Mouse (Mus musculus) cortical plate, adult 2 months (tissue): Measurements from ENCODE around the gene Rtn2. TPM values are rescaled to one million over a fixed set of nuclear protein-coding genes. Genes with fewer than 3 reads are reported as not detected.

ENCODE experiments used
- H3K27ac ChIP-seq: fragments of 200-500 bp; 2 replicates; pipeline ENCODE4 v1.5.1; 2012; ENCODE audit warnings: low read length, control low read depth, inconsistent platforms; ENCODE audit not compliant: insufficient read depth
- H3K4me1 ChIP-seq: fragments of 200-500 bp; 2 replicates; pipeline ENCODE4 v1.6.1; 2011; ENCODE audit warnings: low read length; ENCODE audit not compliant: control insufficient read depth, insufficient read depth
- H3K4me3 ChIP-seq: fragments of 200-500 bp; 2 replicates; pipeline ENCODE4 v1.5.1; 2011; ENCODE audit warnings: mild to moderate bottlenecking, low read length, control low read depth; ENCODE audit not compliant: insufficient read depth
- CTCF ChIP-seq: fragments of 200-500 bp; IDR thresholded peaks from 2 replicates; pipeline ENCODE4 v1.5.1; 2011; ENCODE audit warnings: mild to moderate bottlenecking, control low read depth, low read length; ENCODE audit not compliant: insufficient read depth; ENCODE audit errors: extremely low read depth
- POLR2A ChIP-seq: fragments of 200-500 bp; IDR thresholded peaks from 2 replicates; pipeline ENCODE4 v1.6.1; 2011; ENCODE audit warnings: mild to moderate bottlenecking, low read length, control low read depth; ENCODE audit not compliant: insufficient read depth; ENCODE audit errors: extremely low read depth
- polyA plus RNA-seq: library from polyadenylated mRNA; depleted of rRNA; stranded (reverse); fragments of >200 nt; gene quantifications from 2 replicates; pipeline ENCODE4 v1.2.3, GENCODE M21; 2012

The Rtn2 gene
- polyA plus RNA-seq, 1 experiment, result 140 TPM

DNA sequence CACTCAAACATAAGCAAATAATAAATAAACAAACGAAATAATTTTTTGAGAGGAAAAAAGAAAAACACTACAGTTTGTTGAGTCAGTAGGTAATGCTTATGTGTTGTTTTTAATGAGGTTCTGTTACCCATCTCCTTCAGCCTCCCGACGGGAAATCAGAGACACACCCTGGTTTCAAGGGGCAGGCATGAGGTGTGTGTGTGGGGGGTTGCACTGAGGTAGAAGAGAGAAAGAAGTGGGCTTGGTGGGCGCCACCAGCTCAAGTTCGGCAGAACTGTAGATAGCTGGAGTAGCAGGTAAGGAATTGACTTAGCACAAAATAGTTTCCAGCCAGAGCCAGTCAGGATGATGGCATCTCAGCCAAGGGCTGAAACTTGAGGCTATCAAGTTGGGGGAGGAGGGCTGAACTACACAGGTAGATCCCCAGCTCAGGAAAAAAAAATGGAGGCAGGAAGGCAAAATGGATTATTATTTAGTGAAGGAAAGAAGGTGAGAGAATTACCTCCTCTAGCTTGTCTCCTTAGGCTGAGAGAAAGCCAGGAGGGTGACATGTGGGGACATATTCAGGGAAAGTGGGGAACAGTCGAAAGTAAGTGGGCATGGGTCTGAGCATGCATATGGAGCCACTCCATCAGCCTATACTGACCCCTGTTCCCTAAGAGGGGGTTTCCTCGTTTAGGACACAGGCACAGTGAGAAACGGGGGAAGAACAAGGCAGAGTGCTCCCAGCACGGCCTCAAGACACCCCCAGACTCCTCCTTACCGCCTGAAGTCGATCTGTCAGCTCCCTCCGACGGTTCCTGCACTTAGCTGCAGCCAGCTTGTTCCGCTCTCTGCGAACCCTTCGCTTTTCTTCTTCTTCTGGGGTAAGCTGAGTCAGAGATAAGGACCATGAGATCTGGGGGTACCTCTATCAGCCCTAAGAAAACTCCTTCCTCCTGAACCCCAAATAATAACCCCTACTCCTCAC lies 23.7 kb downstream of the Rtn2 start:
- TF ChIP-seq CTCF, result no peak
- no peak for TF ChIP-seq POLR2A
- no peaks in the 10 kb centered on the region; the same call in 1 of the 2 replicates for H3K4me1 ChIP-seq

DNA sequence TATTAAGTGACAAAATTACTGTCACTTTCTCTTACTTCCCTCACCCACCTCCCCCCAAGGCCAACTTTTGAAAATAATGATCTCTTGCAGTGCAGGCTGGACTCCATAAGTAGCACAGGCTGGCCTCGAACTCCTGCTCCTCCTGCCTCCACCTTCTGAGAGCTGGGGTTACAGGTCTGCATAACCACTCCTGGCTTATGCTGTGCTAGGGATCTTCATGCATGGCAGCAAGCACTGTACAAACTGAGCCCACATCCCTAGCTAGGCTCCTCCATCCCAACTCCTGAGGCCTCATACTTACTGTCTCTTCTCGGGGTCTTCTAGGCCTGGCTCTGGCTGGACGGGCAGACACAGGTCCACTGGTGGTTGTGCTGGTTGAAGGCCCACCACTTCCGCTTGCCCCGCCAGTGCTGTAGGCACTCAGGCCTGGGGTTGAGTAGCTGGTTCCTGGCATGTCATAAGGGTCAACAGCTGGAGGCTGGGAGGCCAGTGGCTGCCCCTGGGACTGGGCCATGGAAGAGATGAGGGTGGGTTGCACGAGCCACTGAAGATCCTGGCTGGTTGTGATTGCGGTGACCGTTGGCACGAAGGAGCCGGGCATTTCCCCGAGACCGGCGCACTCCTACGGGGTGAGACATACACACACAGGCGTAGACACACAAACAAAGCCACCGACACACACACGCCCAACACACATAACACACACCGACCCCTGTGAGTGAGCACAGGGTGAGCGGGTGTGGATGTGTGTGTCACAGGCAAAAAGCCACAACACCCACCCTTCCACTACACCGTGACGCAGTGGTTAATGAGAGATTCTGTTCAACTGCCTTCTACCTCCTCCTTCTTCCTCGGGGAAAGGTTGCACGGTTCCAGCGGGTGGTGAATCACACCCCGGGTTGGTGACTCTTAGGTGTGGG lies 24.7 kb downstream of the Rtn2 start:
- H3K4me3 ChIP-seq, result peak overlapping the region; percentile 47
- TF ChIP-seq POLR2A (no peak), CTCF (no peak)
- no peaks in the 10 kb centered on the region for H3K4me1 ChIP-seq
- no peak overlapping the region for H3K27ac ChIP-seq

More for the DNA sequence above, 23.7 kb downstream of the Rtn2 start:
- Histone ChIP-seq H3K27ac (no peak overlapping the region), H3K4me3 (no peak overlapping the region)

- Histone ChIP-seq H3K4me1 (no peaks in the 10 kb centered on the region), H3K27ac (peak overlapping the region; percentile 62), H3K4me3 (peak overlapping the region; percentile 47)
- TF ChIP-seq CTCF (no peak), POLR2A (no peak)
Observed at GRCm38 (mm10) chr7:19307739-19308453, 25.5 kb downstream of the Rtn2 start.

DNA sequence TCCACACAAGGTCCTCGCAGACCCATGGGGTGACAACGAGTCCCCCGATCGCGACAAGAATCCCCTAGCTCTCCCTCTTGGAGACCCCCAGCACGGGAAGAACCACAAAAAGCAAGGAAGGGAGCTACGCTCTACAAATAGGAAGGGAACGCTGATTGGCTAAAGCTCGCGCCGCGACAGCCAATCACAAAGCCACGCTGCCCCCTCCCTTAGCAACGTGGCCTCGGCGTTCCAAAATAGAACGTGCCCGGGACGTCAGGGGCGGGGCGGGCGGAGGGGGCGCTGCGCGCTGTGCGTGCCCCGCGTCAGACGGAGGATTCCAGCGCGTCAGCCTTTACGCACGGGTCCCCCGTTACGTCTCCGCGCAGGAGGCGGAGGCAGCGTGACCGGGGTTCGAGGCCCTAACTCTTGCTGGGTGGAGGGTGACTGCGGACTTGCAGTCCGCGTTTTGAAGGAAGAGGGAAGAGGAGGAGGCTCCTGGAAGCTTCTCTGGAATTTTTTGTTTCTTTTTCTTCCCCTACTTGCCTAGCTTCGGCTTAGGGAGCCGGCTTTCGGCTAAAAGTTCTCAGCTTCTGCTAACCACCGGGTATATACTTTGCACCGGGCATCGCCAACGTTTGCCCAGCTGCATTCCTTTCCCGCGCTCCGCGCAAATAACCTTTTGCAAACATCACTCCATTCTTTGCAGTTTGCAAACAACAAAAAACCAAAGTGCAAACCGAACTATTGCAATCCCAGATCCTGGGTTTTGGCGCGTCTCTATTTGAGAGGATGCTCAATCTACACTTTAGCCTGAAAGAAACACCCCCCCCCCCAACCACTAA lies 26.2 kb downstream of the Rtn2 start:
- Histone ChIP-seq H3K27ac (peak overlapping the region; percentile 62), H3K4me1 (no peaks in the 10 kb centered on the region), H3K4me3 (peak overlapping the region; percentile 47)
- TF ChIP-seq CTCF, result no peak
- peak; percentile 50; the same call in 1 of the 2 replicates for TF ChIP-seq POLR2A

DNA sequence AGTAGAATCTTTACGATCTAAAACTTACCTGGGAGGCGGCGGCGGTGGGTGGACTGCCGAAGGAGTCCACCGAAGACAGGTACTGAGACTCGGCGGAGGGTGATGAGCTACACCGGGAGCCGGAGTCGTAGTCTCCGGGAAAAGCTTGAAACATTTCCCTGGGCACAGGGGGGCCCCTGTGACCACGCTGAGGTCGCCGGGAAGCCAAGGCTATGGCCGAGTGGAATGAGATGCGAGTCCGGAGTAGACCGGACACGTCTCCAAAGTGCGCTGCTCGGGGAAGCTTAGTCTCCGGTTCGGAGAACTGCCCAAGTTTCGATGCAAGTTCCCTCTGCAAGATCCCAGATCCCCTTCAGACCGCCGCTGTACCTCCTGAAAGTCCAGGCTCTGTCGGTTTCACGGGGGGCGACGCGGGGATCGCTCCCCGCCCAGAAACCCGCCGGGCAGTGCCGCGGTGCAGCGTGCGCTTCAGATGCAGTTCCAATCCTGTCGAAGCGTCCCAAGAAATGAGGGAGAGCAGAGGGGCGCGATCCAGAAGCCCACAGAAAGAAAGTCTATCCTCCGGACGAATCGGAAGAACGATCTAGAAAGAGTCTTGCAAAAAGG lies 27.0 kb downstream of the Rtn2 start:
- no peaks in the 10 kb centered on the region for H3K4me1 ChIP-seq
- TF ChIP-seq CTCF (no peak), POLR2A (no peak)
- H3K27ac ChIP-seq, result no peak overlapping the region
- peak overlapping the region; percentile 47 for H3K4me3 ChIP-seq

DNA sequence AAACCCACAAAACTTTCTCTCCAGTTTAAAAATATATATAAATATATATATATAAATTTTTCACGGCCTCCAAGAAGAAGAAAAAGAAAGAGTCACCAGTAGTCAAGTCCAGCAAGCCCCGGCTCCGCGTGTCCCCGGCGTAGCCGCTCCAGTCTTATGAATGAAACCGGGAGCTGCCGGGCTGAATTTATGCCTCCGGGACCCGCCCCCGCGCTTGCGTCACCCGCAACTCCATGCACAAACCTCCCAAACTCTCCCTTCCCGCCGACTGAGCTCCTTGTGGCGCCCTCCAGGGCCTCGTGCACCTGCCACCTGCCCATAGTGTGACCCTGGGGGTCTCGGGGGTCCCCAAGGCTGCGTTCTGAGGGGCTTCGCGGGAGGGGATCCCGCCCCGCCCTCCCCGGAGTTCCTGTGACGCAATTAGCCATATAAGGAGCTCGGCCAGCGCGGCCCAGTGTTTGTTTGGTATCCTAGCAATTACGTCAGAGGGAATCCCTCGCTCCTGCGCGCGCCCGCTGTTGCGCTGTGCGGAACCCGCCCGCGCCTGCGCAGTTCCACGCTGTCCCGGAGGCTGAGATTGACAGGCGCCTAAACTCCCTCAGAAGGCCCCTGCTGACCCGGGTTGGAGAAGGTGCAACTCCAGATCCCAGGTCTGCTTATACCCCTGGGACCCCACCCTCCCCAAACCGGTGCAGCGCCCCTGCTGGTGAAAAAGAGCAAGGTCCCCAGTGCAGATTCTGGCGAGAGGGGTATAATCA lies 27.6 kb downstream of the Rtn2 start, which contains the start of gene Fosb:
Fosb (minus strand) TSS at position 168 of the 758 bp plus-strand sequence.
- Histone ChIP-seq H3K4me1 (no peaks in the 10 kb centered on the region), H3K27ac (peak within 1 kb of the TSS; percentile 87), H3K4me3 (peak within 1 kb of the TSS; percentile 47)
- TF ChIP-seq POLR2A (peak; percentile 70; the same call in 1 of the 2 replicates), CTCF (0 out of 2 replicates have a peak, but pooled peaks have one; percentile 2)

DNA sequence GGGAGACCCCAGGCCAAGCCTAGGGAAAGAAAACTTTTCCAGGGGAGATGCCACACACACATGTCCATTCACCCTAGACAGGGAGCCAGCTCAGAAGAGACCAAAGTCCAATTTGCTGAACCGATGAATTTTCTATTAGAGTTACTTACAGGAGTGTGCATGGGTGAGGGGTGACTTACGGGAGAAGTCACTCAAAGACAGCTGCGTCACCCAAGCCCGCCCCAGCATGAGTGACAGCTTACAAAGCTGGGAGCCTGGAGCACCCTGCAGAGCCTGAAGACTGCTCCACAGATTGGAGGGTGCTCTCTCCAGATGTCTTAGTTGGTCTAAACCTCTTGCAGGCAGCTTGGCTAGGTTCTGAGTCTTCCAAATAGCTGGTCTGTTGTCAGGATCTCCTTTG lies 29.6 kb downstream of the Rtn2 start:
- H3K4me3 ChIP-seq, result no peak overlapping the region
- TF ChIP-seq POLR2A (no peak), CTCF (no peak)
- no peak overlapping the region for H3K27ac ChIP-seq
- no peaks in the 10 kb centered on the region for H3K4me1 ChIP-seq

DNA sequence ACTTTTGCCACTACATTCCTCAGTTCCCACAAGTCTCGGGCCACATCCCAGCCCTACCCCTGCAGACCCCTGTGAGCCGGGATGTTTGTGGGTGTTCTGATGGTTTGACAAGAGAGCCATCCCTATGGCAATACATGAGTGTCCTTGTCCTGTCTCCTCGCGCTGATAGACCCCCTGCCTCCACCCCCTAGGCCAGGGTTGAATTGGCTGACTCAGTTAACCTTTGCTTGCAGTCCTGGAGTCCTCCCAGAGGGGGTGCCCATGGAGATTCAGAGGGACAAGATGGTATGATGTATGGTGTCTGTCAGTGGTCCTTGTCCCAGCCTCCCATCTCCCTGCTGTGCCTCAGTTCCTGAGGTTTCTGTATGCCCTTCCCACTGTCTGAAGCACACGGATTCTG lies 31.6 kb downstream of the Rtn2 start:
- H3K4me1 ChIP-seq, result no peaks in the 10 kb centered on the region
- TF ChIP-seq POLR2A (no peak), CTCF (no peak)
- no peak overlapping the region for H3K27ac ChIP-seq
- H3K4me3 ChIP-seq, result no peak overlapping the region
